Mouse (Mus musculus) T-helper 17 cell (primary cell): Measurements from ENCODE around the gene Dcun1d5.
"Not testable (repeated sequence)": the region's sequence is repeated elsewhere in the genome, so short reads cannot be mapped to it uniquely, and the experiment has no call there.

Source experiments
- in situ Hi-C, 2 experiments: fragments of 300-600 bp; cut with MboI, MseI; formaldehyde crosslinking; loops; 1 replicate in 1 of 2; 2 replicates in 1 of 2; pipeline ENCODE4 v1.15.1; 2025; ENCODE audit warnings: high pct_unique_total_duplicates in 2 of 2

The Dcun1d5 gene

DNA sequence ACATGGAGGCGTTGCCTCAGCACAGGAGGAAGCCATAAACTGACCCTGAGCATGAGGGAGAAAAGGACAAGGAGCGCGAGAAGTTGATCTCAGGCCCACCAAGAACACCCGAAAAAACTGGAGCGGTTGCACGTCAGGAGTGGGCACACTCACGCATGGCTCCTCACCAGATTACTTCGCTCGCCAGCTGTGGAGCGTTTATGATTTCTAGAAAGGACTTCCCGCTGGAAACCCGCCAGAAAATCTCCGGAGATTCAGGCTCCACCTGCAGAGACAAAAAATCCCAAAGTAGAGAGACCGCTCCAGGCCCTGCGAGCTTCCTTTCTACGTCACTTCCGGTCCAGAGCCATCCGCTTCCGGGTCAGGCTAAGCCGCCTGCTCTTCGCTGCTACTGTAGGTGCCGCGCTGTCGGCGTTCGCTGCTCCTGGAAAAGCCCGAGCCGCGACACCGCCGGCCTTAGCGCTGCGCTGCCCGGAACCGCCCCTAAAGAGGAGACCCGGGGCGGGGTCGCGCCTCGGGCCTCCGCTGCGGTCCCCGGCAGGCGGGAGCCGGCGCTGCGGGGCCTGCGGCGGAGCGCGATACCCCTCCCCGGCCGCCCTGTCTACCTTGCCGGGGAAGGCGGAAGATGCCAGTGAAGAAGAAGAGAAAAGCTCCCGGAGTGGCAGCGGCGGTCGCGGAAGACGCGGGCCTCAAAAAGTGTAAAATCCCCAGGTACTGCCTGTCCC, at the start of gene Dcun1d5, which contains the start of gene Dync2h1:
Dcun1d5 (plus strand) TSS at position 349 of the 725 bp plus-strand sequence.
Dync2h1 (minus strand) TSS at position 275 of the 725 bp plus-strand sequence.
- in situ Hi-C loops = loop anchor here (5.0 to 10.0 kb wide), 2 partner anchors 580 to 658 kb away; partner anchors contain the start of gene Tmem123 (in 1 of the 2)

DNA sequence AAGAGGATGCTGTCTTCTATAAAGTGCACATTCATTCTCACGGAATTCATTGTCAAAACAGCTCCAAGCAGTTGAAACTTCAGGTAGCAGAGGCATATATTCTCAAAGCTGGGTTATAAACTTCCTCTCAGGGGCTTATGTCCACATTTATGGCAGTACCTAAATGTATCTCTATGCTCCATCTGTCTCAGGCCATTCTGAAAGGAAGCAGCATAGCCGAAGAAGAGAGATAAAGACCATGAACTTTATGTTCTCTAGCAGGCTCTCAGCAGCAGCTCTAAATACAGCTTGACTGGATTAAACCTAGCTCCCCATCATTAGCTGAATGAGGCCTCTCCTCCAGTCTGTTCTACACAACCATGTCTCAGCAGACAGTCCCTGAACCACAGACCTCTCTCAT, 29.9 kb upstream of the Dcun1d5 start:
- in situ Hi-C loops = loop anchor here in 1 of 2 experiments (10.0 kb wide), 1 partner anchor 280 kb away; no protein-coding TSS in a partner anchor

DNA sequence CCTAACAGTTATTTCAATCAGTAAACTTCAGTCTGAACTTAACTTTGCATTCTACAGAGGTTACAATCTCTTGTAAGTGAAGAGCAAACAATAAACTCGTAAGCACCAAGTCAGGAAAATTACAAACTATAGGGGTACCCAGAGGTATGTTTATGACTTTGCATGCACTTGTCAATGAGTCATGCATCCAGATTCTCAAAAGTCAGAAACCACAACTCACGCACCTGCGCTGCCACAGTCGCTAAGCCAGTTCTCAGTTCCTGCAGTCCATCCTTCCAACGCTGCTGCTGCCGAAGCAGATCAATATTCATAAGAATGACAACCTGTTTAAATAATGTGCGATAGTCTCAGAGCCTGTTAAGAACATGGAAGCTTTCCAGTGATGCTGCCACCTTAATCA, 25.7 kb upstream of the Dcun1d5 start:
- in situ Hi-C loops = loop anchor here in 1 of 2 experiments (10.0 kb wide), 1 partner anchor 276 kb away; no protein-coding TSS in a partner anchor

DNA sequence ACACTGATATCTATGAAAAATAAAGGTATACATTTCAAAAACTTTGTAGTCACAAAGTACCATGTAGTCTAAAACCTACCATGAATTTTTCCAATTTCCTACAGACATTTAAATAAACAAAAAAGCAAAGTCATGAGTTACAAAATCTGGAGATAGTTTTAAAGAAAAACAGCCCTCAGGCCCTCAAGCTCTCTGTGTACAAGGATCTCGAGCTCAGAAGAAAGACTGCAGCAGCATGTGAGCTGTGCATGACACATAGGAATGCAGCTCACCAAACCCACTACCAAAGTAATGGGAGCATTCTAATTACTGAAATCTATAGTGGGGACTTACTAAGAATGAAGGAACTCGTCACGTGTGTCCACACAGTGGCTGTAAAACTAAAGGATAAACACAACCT, 24.6 kb upstream of the Dcun1d5 start:
- in situ Hi-C loops = loop anchor here in 1 of 2 experiments (10.0 kb wide), 1 partner anchor 275 kb away; no protein-coding TSS in a partner anchor

DNA sequence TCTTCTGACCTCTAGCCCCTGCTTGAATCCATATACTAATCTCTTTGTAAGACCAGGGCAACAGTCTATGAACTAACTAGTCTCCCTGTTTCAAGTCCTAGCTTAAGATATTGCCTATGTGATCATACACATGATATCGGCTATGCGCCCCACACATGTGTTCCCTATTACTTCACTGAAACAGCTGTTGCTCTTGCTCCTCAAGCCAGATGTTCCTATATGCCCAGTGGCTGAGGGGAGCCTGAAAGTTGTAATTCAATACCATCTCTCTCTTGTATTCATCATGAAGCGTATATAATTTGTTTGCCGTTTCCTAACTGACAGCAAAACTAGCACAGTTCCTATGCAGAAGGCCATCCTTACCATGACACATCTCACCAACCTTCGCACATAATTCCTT, 23.6 kb upstream of the Dcun1d5 start:
- in situ Hi-C loops = no loop called here

DNA sequence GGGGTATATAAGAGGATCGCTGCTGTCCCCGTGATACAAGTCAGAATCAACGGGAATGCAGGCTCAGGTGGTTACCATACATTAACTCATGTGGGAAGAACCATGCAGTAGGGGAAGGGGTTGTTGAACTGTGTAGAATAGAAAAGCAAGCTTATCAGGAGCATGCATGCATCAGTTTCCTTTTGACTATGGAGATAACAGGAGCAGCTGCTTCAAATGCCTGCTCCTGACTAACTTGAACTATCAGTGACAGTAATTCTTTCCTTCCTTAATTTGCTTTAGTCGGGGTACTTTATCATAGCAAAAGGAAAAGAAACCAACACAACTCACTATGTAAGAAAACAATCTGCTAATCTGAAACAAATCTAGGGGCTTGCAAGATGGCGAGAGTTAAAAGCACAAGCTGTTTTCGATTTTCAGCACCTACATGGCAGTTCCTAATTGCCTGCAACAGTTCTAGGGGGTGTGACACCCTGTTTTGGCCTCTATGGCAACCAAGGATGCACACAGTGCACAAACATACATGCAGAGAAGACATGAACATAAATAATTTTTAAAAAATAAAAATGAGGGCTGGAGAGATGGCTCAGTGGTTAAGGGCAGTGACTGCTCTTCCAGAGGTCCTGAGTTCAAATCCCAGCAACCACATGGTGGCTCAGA, 16.9 kb upstream of the Dcun1d5 start:
- in situ Hi-C loops = no loop called here

DNA sequence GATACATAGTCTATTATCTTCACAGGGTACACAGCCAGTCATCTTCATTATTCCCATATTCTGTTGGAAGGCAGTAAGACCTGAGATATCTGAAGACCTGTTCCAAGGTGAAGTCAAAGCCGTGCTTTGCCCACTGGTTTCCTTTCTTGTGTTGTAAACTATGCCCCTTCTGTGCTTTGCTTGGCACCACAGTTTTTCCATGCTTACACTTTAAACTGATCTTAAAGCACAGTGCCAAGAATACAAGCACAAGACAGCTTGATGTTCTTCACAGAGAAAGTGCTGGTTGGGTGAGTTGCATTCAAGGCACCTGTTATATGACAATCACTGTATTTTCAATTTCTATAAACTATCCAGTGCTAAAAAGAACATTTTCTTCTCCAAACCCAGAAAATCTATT, 10.6 kb upstream of the Dcun1d5 start:
- in situ Hi-C loops = no loop called here

DNA sequence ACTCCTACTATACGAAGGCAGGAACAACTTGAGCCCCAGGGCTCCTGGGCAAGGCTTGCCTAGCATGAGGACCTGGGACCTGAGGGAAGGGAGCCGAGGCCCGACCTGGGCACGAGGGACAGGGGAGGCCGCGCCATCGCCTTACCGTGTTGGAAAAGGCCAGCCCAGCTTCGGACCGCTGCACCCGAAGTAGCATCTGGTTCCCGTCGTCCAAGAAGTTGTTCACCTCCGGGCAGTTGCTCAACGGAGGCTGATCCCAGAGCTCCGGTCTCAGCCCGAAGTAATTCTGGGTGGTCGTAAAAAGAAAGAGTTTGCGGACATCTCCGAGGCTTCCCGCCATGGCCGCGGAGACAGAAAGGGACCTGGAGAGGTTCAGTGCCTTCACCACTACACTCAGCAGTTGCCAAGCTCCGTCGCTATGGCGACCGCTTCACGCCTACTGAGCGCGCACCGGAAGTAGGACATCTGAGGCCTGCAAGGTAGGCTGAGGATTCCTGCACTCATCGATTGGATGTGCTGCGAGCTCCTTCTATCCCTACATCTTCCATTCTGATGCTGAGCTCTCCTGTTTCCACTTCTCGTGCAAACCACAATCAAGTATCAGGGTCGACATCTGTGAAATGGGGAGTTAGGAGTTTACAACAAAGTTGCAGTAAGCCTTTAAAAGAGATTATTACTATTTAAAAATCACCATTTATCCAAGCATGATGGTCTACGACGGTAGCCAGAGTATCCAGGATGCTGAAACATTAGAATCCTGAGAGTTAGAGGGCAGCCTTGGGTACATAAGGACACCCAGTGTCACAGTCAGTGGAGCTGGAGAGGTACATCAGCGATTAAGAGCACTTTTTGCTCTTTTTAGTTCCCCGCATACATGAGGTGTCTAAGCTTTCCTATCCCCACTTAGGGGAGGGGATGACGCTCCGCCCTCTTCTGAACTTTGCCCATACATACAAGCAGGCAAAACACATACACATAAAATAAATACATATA, 7.4 kb upstream of the Dcun1d5 start:
- in situ Hi-C loops = no loop called here

DNA sequence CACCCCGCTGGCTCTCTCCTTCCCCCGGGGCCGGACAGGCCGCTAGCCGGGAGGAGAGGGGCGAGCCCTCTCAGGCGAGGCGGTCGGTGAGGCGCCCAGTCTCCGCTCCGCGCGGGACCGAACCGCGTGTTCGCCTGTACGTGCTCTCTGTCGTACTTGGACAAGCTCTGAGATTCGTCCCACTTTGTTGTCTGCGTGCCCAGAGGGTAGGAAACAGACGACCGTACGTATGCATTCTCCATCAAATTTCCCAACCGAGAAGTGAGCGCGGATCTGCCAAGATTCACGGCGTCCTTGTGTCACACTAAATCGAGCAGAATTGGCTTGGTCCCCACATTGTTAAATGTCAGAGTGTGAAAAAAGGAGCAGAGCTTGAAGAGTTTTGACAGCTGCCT, 574 bp downstream of the Dcun1d5 start:
- in situ Hi-C loops = loop anchor here (5.0 to 10.0 kb wide), 2 partner anchors 580 to 657 kb away; partner anchors contain the start of gene Tmem123 (in 1 of the 2)

DNA sequence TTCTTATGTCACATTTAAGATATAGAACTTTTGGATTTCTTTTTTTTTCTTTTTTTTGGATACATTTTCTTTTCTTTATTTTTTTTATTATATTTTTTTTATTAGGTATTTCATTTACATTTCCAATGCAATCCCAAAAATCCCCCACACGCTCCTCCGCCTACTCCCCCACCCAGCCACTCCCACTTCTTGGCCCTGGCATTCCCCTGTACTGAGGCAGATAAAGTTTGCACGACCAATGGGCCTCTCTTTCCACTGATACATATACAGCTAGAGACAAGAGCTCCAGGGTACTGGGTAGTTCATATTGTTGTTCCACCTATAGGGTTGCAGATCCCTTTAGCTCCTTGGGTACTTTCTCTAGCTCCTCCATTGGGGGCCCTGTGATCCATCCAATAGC, 6.4 kb downstream of the Dcun1d5 start:
- in situ Hi-C loops = not testable (repeated sequence)

DNA sequence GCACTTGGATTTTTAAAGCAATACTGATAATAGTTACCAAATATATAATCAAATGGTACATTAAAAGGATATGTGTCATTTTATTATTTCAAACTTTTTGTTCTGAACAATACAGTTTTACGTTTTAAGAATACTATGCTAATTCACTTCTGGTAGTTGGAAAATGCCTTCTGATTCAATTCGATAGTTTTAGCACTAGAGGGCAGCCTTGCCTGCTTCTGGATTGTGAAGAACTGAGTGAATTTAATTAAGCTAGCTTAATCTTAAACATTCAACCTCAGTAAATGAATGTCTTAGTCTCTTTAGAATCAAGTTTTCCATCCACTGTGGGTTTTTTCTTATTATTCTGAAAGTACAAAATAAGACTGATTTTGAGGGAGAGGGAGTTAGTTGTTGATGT, 31.9 kb downstream of the Dcun1d5 start:
- in situ Hi-C loops = loop anchor here (5.0 to 10.0 kb wide), 3 partner anchors 229 to 381 kb away; partner anchors contain the start of gene Mmp3 (in 1 of the 2)

DNA sequence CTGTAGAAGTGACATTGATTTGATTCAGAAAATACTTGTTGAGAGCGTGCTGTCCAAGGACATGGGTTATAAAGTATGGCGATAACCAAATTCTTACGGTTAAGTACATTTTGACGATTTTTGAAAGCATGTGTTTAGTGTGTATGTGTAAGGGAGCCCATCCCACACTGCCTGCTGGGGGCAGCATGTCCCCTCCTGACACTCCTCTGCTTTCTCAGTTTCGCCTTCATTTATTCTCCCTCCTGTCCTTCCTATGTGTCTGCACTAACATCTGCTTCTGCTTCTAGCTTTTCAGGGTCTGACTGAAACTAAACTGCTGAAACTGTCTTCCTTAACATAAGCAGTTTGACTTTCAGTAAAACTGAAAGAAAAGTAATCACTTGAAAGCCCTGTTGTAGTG, 36.7 kb downstream of the Dcun1d5 start:
- in situ Hi-C loops = no loop called here

DNA sequence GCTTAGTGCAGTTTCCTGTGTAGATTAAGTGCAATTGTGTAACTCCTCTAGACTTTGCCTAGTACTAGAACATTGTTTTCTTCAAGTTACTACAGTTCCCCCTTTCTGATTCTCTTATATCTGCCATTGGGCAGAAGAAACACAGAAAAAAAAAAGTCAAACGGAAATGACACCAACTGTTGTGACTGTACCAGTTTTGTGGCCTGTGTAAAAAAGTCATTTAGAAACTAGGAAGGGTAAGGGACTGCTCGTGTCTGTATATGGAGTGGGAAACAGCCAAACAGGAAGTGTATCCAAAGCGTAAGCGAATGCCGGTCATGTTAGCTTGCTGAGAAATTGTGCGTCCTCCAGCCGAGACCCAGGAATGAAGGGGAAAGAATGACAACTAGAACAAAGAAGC, 37.1 kb downstream of the Dcun1d5 start:
- in situ Hi-C loops = no loop called here

DNA sequence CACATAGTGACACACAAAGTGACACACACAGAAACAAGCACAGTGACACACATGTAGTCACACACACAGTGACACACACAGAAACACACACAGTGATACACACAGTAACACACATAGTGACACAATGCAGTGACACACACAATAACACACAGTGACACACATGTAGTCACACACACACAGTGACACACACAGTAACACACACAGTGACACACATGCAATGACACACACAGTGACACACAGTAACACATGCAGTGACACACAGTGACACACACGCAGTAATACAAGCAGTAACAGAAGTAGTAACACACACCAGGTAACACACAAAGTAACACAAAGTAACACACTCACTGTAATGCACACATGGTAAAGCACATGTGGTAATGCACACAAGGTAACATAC, 54.3 kb downstream of the Dcun1d5 start:
- in situ Hi-C loops = no loop called here

DNA sequence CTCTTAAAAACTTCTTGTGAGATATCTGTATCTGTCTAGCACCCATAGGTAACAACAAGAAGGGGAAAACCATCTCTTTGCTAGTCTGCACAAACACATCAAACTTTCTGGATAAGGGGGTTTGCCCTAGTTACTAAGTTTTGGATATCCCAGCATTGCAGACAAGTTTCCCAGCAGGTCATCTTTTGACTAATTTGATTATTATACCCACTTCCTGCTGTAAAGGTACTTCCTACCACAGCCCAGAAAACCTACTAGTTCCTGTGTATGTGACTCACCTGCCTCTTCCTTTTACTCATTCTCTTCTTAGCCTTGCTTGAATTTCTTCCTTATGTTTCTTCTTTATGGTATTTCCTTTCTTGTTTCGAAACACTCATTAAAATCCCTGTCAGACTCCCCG, 55.6 kb downstream of the Dcun1d5 start:
- in situ Hi-C loops = no loop called here

DNA sequence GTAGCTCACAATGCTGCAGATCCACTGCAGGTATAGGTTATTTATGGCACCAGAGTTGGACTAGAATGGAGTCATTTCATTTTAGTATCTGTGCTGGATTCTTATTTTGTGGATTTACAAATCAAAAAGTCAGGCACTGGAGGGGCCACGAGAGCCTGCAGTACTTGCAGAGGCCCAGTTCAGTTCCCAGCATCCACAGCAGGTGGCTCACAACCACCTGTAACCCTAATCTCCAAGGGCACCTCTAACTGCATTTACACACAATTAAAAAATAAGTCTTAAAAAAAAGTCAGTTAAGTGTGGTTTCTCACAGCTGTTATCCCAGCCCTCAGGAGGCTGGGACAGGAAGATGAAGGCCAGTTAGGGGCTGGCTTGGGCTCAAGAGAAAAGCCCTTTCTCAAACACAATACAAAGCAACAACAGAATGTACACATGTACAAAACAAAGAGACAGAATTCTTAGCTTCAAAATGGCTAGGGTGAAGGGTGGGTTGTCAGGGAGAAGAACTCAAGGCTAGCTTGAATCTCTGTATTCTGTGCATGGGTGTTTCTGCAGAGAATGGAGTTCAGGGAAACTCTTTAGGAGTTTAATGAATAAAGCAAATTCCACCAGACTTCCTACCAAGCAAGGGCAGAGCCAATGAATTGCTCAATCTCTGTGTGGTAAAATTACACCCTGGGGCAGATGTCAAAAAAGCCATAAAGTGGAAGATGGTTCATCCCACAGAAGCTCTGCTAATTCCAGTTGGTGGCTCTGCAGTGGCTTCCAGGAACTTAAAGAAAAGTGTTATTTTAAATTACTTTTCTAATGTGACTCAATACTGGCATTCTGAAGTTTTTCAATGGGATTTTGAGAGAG, 68.7 kb downstream of the Dcun1d5 start:
- in situ Hi-C loops = no loop called here
